Comparison of ENCODE assay signal across 9 mouse cellular contexts in the genomic region with DNA sequence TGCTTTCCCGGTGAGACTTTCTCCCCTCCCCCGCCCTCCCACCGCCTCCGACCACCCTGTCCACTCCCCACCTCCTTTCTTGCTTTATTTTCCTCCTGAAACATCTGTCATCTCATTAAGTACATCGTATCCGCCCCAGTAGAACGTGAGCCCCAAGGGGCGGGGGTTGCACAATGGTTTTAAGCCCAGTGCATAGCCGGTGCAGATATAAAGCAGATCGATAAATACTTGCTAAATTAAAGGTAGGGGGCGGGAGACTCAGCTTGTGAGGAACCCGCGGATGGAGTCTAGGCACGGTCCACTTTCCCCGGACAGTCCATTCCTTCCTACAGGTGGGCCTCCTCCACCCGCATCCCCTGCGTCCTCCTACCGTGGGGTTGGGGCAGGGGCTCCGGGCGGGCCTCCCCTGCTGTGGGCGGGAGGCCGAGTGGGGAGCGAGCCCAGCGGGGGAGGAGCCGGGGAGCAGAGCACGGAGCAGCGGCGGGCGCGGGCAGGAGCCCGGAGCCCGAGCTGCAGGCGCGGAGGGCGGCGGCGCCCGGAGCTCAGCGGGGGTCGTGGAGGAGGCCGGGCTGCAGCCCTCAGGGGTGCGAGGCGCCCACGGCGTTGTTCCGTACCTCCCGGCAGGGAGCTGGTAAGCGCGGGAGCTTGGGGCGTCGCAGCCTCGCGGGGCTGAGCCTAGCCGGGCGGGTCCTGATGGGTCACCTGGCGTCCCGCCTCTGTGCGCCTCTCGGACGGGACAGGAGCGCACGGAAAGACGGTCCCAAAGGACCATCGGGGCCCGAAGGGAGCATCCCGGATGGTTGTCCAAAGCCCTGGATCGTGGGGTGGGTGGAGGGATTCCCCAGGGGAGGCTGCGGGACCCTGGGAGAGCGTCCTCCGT. TPM values are rescaled to one million over a fixed set of nuclear protein-coding genes. Genes with fewer than 3 reads are reported as not detected.
A peak's percentile ranks its signal among the peaks of the same experiment; 100 is the strongest.
DNase-seq lines count a peak whose midpoint lies in the region; ATAC-seq lines count a peak whose summit lies in the region.
"Had no signal": no experiment of that assay in that cellular context is flagged by ENCODE, and none has a peak within 500 bp of the region (broad histone marks: within the 10 kb centered on the region; RNA-seq: fewer than 3 reads in every experiment).

No protein-coding gene starts in this region.

- H3K9ac ChIP-seq in intestine, embryonic 14.5 days (ENCODE audit: low read length) = peak overlapping the region; percentile 35
- peak overlapping the region; percentile 2; the same call in 1 of the 2 replicates for H3K9ac ChIP-seq in neural tube, embryonic 11.5 days (ENCODE audit: low read length)

- peak; percentile 52; the same call in 1 of the 2 replicates for ATAC-seq in intestine, embryonic 14.5 days (replicated peaks; ENCODE audit: low FRiP score, low TSS enrichment, low read depth)
- ATAC-seq in neural tube, embryonic 11.5 days (ENCODE audit: insufficient read depth, low FRiP score, low TSS enrichment) = no peak

- peaks cover 8% of the 10 kb centered on the region for H3K4me1 ChIP-seq in intestine, embryonic 14.5 days (replicated peaks; ENCODE audit: control insufficient read depth, insufficient read depth, low read length)
- H3K4me1 ChIP-seq in neural tube, embryonic 11.5 days (ENCODE audit: control insufficient read depth, insufficient read depth, low read length) = peaks cover 8% of the 10 kb centered on the region

- WGBS in intestine, embryonic 14.5 days = 1% methylated on average over 58 of the region's 70 CpGs
- 1% methylated on average over 62 of the region's 70 CpGs for WGBS in neural tube, embryonic 11.5 days

- H3K4me2 ChIP-seq in intestine, embryonic 14.5 days (ENCODE audit: low read length) = peak overlapping the region; percentile 96
- H3K4me2 ChIP-seq in neural tube, embryonic 11.5 days (ENCODE audit: low read depth) = peak overlapping the region; percentile 46

- peaks cover 38% of the 10 kb centered on the region for H3K27me3 ChIP-seq in intestine, embryonic 14.5 days (replicated peaks; ENCODE audit: control insufficient read depth, insufficient read depth, low read length)
- peaks cover 27% of the 10 kb centered on the region for H3K27me3 ChIP-seq in neural tube, embryonic 11.5 days (ENCODE audit: control insufficient read depth, insufficient read depth, low read length)

- H3K36me3 ChIP-seq in intestine, embryonic 14.5 days (ENCODE audit: control insufficient read depth, insufficient read depth, low read length) = no peaks in the 10 kb centered on the region
- no peaks in the 10 kb centered on the region for H3K36me3 ChIP-seq in neural tube, embryonic 11.5 days (ENCODE audit: control insufficient read depth, insufficient read depth, low read length)
- H3K36me3 ChIP-seq: G1E had no signal

- no peak overlapping the region for H3K27ac ChIP-seq in intestine, embryonic 14.5 days (ENCODE audit: low read depth)
- no peak overlapping the region for H3K27ac ChIP-seq in neural tube, embryonic 11.5 days (ENCODE audit: low read depth, low read length)

- no peaks in the 10 kb centered on the region for H3K9me3 ChIP-seq in intestine, embryonic 14.5 days (ENCODE audit: control insufficient read depth, low read length)
- no peaks in the 10 kb centered on the region for H3K9me3 ChIP-seq in neural tube, embryonic 11.5 days (ENCODE audit: control insufficient read depth, low read length)
- H3K9me3 ChIP-seq: G1E had no signal

- peak overlapping the region; percentile 43 for H3K4me3 ChIP-seq in intestine, embryonic 14.5 days (ENCODE audit: low read depth, low read length)
- H3K4me3 ChIP-seq in neural tube, embryonic 11.5 days (ENCODE audit: low read depth, low read length) = peak overlapping the region; percentile 24

- peak; percentile 38 for DNase-seq in embryo, embryonic 10.5 days (ENCODE audit: low spot score)
- no peak for DNase-seq in embryo, embryonic 10 days (ENCODE audit: low spot score)
- peak; percentile 13 for DNase-seq in thymus, postnatal 14 days
- DNase-seq in thymus, postnatal 0 days (ENCODE audit: low spot score) = no peak
- peak; percentile 63 for DNase-seq in intestine, embryonic 14.5 days (ENCODE audit: low spot score)
- no peak for DNase-seq in neural tube, embryonic 11.5 days (ENCODE audit: low spot score)
- no peak for DNase-seq in layer of hippocampus, postnatal 25 days (ENCODE audit: extremely low spot score in 1 of 2, low spot score in 1 of 2)
- no peak for DNase-seq in layer of hippocampus, adult 9-11 months

RNA-seq across cellular contexts. Expression of a gene that starts 1.0 kb away (rescaled TPM):
- polyA plus RNA-seq in thymus, postnatal 0 days (2015; fragmentation: Nextera tagmentation; extraction: Ambion mirVana) = not detected in 2 replicates
- 0.12 and 0.16 TPM in 2 replicates for polyA plus RNA-seq in intestine, embryonic 14.5 days (2014; fragmentation: Nextera tagmentation; extraction: Ambion mirVana)
- 0.17 and 0.24 TPM in 2 replicates for polyA plus RNA-seq in neural tube, embryonic 11.5 days (2014; fragmentation: Nextera tagmentation; extraction: Ambion mirVana)
- under 1 TPM; 0.57 to 0.75 TPM for total RNA-seq in layer of hippocampus, postnatal 25 days (2021)
- polyA plus RNA-seq: G1E had no signal

RNA-seq across cellular contexts. Expression of a gene that starts 37.7 kb away (rescaled TPM):
- 0.16 and 0.21 TPM in 2 replicates for polyA plus RNA-seq in thymus, postnatal 0 days (2015; fragmentation: Nextera tagmentation; extraction: Ambion mirVana)
- polyA plus RNA-seq in intestine, embryonic 14.5 days (2014; fragmentation: Nextera tagmentation; extraction: Ambion mirVana) = 0.23 and 0.43 TPM in 2 replicates
- polyA plus RNA-seq in neural tube, embryonic 11.5 days (2014; fragmentation: Nextera tagmentation; extraction: Ambion mirVana) = 0.13 TPM in 1 of 2 replicates, not detected in the other
- total RNA-seq in layer of hippocampus, postnatal 25 days (2021) = under 1 TPM; 0.21 to 0.54 TPM
- total RNA-seq: G1E had no signal
- polyA plus RNA-seq: G1E had no signal

RNA-seq across cellular contexts. Expression of a gene that starts 45.2 kb away (rescaled TPM):
- 34.0 and 36.0 TPM in 2 replicates for polyA plus RNA-seq in thymus, postnatal 0 days (2015; fragmentation: Nextera tagmentation; extraction: Ambion mirVana)
- 112 and 122 TPM in 2 replicates for polyA plus RNA-seq in intestine, embryonic 14.5 days (2014; fragmentation: Nextera tagmentation; extraction: Ambion mirVana)
- polyA plus RNA-seq in neural tube, embryonic 11.5 days (2014; fragmentation: Nextera tagmentation; extraction: Ambion mirVana) = 79.9 and 95.7 TPM in 2 replicates
- 10 to 100 TPM; 82.8 to 88.1 TPM for total RNA-seq in layer of hippocampus, postnatal 25 days (2021)
- polyA plus RNA-seq: G1E had no signal

Comparison
In these comparisons a context has a peak if more than half of its experiments do, and no peak if none do; other contexts are left out.
1. DNase-seq: peak in embryo, embryonic 10.5 days (single experiment), thymus, postnatal 14 days (single experiment) and intestine, embryonic 14.5 days (single experiment); none in embryo, embryonic 10 days (single experiment), thymus, postnatal 0 days (single experiment), neural tube, embryonic 11.5 days (single experiment), layer of hippocampus, postnatal 25 days (0 of 2) and layer of hippocampus, adult 9-11 months (single experiment).